21 mouse cellular contexts compared by ENCODE assay signal in the genomic region with DNA sequence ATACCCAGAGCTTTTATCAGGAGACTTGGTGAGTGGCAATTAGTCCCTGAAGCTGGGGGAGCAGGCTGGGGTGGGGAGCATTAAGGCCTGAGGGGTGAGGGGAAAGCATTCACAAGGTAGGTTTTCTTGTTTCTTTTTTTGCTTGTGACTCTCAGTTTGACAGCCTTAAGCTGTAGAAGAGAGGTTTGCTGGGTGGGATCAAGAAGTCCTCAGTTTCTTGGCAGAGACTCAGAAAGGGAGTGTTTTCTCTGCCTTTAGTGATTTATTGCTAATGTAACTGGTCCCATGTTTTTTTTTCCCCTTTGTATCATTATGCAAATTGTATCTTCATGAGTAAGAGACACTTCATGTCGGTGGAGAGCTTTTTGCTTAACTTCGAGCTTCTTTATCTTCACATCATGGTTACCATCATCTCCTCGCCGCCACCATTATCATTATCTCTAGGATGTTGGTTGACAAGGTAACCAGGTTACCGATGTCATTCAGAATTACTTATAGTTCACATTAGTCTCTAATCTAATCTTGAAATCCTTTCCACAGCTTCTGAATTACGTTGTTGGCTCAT. TPM values are rescaled to one million over a fixed set of nuclear protein-coding genes. Genes with fewer than 3 reads are reported as not detected.
DNase-seq lines count a peak whose midpoint lies in the region; ATAC-seq and TF ChIP-seq lines count a peak whose summit lies in the region.
"Had no signal": no experiment of that assay in that cellular context is flagged by ENCODE, and none has a peak within 500 bp of the region (broad histone marks: within the 10 kb centered on the region; RNA-seq: fewer than 3 reads in every experiment).

No protein-coding gene starts in this region.

- H3K36me3 ChIP-seq in lung, embryonic 14.5 days (ENCODE audit: insufficient read depth) = no peaks in the 10 kb centered on the region
- H3K36me3 ChIP-seq in intestine, embryonic 16.5 days (ENCODE audit: control insufficient read depth, insufficient read depth, low read length) = no peaks in the 10 kb centered on the region
- H3K36me3 ChIP-seq: embryonic facial prominence, embryonic 13.5 days; forebrain, embryonic 12.5 days; heart, embryonic 15.5 days; hindbrain, embryonic 13.5 days had no signal

- ATAC-seq in lung, embryonic 14.5 days (ENCODE audit: insufficient read depth) = no peak
- no peak for ATAC-seq in intestine, embryonic 16.5 days
- ATAC-seq: forebrain, embryonic 16.5 days had no signal

- TF ChIP-seq CTCF in lung, embryonic 14.5 days (IDR thresholded peaks at IDR 0.05; ENCODE audit: low read depth) = no peak
- TF ChIP-seq CTCF in lung, adult 2 months (IDR thresholded peaks at IDR 0.05; ENCODE audit: insufficient read depth, low read length) = no peak

- H3K9me3 ChIP-seq in lung, embryonic 14.5 days (ENCODE audit: low read depth, low read length) = no peaks in the 10 kb centered on the region
- H3K9me3 ChIP-seq in intestine, embryonic 16.5 days (ENCODE audit: control insufficient read depth, low read length) = no peaks in the 10 kb centered on the region
- H3K9me3 ChIP-seq: embryonic facial prominence, embryonic 13.5 days; forebrain, embryonic 12.5 days; heart, embryonic 15.5 days; hindbrain, embryonic 13.5 days had no signal

- H3K27ac ChIP-seq in lung, embryonic 14.5 days (ENCODE audit: low read depth) = no peak overlapping the region
- no peak overlapping the region for H3K27ac ChIP-seq in intestine, embryonic 16.5 days (ENCODE audit: low read length)
- H3K27ac ChIP-seq: embryonic facial prominence, embryonic 13.5 days; forebrain, embryonic 12.5 days; heart, adult 2 months; heart, embryonic 15.5 days; hindbrain, embryonic 13.5 days had no signal

- WGBS in lung, embryonic 14.5 days = 81% methylated on average over 6 of the region's 6 CpGs
- 82% methylated on average over 6 of the region's 6 CpGs for WGBS in lung, adult 2 months
- WGBS in intestine, embryonic 16.5 days = 83% methylated on average over 6 of the region's 6 CpGs

- peak; percentile 59 for DNase-seq in lung, embryonic 14.5 days
- DNase-seq in lung, adult 2 months = no peak
- DNase-seq in 3T3-L1 (ENCODE audit: low read depth, low spot score) = peak; percentile 28
- DNase-seq in CD4-positive helper T cell, adult 2 months (ENCODE audit: low read depth, low spot score) = peak; percentile 76
- peak; percentile 84 for DNase-seq in induced T-regulatory cell, adult 2 months (ENCODE audit: low read depth)
- DNase-seq in right cerebral cortex, adult 18-20 months = no peak
- DNase-seq: adrenal gland, postnatal 10 days; B cell, adult 2 months; cerebellum, adult 11-12 months; cerebellum, adult 9-10 months; cerebellum, postnatal 36 days; gastrocnemius, postnatal 14 days; heart, adult 2 months; heart, postnatal 14 days had no signal

- H3K9ac ChIP-seq in lung, embryonic 14.5 days = no peak overlapping the region
- H3K9ac ChIP-seq in intestine, embryonic 16.5 days (ENCODE audit: low read depth, low read length) = no peak overlapping the region
- H3K9ac ChIP-seq: embryonic facial prominence, embryonic 13.5 days; forebrain, embryonic 12.5 days; heart, embryonic 15.5 days; hindbrain, embryonic 13.5 days had no signal

- TF ChIP-seq POLR2A in lung, adult 2 months (IDR thresholded peaks at IDR 0.05; ENCODE audit: borderline replicate concordance, extremely low read depth, low read depth, low read length) = no peak

- H3K27me3 ChIP-seq in lung, embryonic 14.5 days (ENCODE audit: insufficient read depth, low read length) = no peaks in the 10 kb centered on the region
- H3K27me3 ChIP-seq in intestine, embryonic 16.5 days (replicated peaks; ENCODE audit: control insufficient read depth, insufficient read depth, low read length) = no peaks in the 10 kb centered on the region
- H3K27me3 ChIP-seq: embryonic facial prominence, embryonic 13.5 days; forebrain, embryonic 12.5 days; heart, embryonic 15.5 days had no signal

- H3K4me3 ChIP-seq in lung, embryonic 14.5 days (ENCODE audit: low read depth, low read length) = no peak overlapping the region
- H3K4me3 ChIP-seq in lung, adult 2 months (replicated peaks; ENCODE audit: extremely low read depth, low read depth, low read length) = no peak overlapping the region
- no peak overlapping the region for H3K4me3 ChIP-seq in intestine, embryonic 16.5 days (ENCODE audit: low read length)
- H3K4me3 ChIP-seq: embryonic facial prominence, embryonic 13.5 days; forebrain, embryonic 12.5 days; heart, adult 2 months; heart, embryonic 15.5 days; hindbrain, embryonic 13.5 days had no signal

- H3K4me1 ChIP-seq in lung, embryonic 14.5 days (ENCODE audit: insufficient read depth) = peaks cover 5% of the 10 kb centered on the region; the same call in 1 of the 2 replicates
- H3K4me1 ChIP-seq in lung, adult 2 months (ENCODE audit: control insufficient read depth, insufficient read depth, low read length) = peaks cover 2% of the 10 kb centered on the region; the same call in 1 of the 2 replicates
- 0 out of 2 replicates have a peak, but pooled peaks cover 3% of the 10 kb centered on the region for H3K4me1 ChIP-seq in intestine, embryonic 16.5 days (ENCODE audit: control insufficient read depth, insufficient read depth, low read length)
- H3K4me1 ChIP-seq: embryonic facial prominence, embryonic 13.5 days; forebrain, embryonic 12.5 days; hindbrain, embryonic 13.5 days had no signal

- H3K4me2 ChIP-seq in lung, embryonic 14.5 days = no peak overlapping the region
- no peak overlapping the region for H3K4me2 ChIP-seq in intestine, embryonic 16.5 days (ENCODE audit: low read depth, low read length)
- H3K4me2 ChIP-seq: embryonic facial prominence, embryonic 13.5 days; forebrain, embryonic 12.5 days; heart, embryonic 11.5 days; heart, embryonic 15.5 days; hindbrain, embryonic 13.5 days had no signal

RNA-seq across cellular contexts. Expression of gene Cd28, which starts 33.7 kb away (rescaled TPM):
- polyA plus RNA-seq in lung, embryonic 14.5 days (2014; fragmentation: Nextera tagmentation; extraction: Ambion mirVana) = 0.16 TPM in 1 of 2 replicates, not detected in the other
- 0.50 and 0.52 TPM in 2 replicates for polyA plus RNA-seq in lung, adult 2 months (2012; rRNA removed)
- polyA plus RNA-seq in intestine, embryonic 16.5 days (2015; fragmentation: Nextera tagmentation; extraction: Ambion mirVana) = 0.07 and 0.33 TPM in 2 replicates

Comparison
In these comparisons a context has a peak if more than half of its experiments do, and no peak if none do; other contexts are left out.
1. DNase-seq: peak in lung, embryonic 14.5 days (single experiment), 3T3-L1 (single experiment), CD4-positive helper T cell, adult 2 months (single experiment) and induced T-regulatory cell, adult 2 months (single experiment); none in lung, adult 2 months (single experiment) and right cerebral cortex, adult 18-20 months (single experiment).